Mouse (Mus musculus) heart, embryonic 10.5 days (tissue): ENCODE data around the gene Prmt6. TPM values are rescaled to one million over a fixed set of nuclear protein-coding genes. Genes with fewer than 3 reads are reported as not detected.
A peak's percentile ranks its signal among the peaks of the same experiment; 100 is the strongest.

Experiments
- DNase-seq: peaks from one replicate; pipeline ENCODE4 v3.0.0-alpha.2; 2017; ENCODE audit warnings: low spot score
- H3K27ac ChIP-seq: fragments of 300-500 bp; sonication (generic); 2 replicates; pipeline ENCODE4 v1.5.1; 2016; ENCODE audit warnings: mild to moderate bottlenecking
- H3K27me3 ChIP-seq: fragments of 300-500 bp; sonication (generic); 2 replicates; pipeline ENCODE4 v1.6.1; 2016; ENCODE audit warnings: mild to moderate bottlenecking; ENCODE audit not compliant: poor library complexity, insufficient read depth, severe bottlenecking
- H3K36me3 ChIP-seq: fragments of 300-500 bp; sonication (generic); 2 replicates; pipeline ENCODE4 v1.6.1; 2016; ENCODE audit warnings: mild to moderate bottlenecking, moderate library complexity
- H3K4me1 ChIP-seq: fragments of 300-500 bp; sonication (generic); 2 replicates; pipeline ENCODE4 v1.6.1; 2016; ENCODE audit warnings: mild to moderate bottlenecking
- H3K4me3 ChIP-seq: fragments of 300-500 bp; sonication (generic); 2 replicates; pipeline ENCODE4 v1.5.1; 2016; ENCODE audit warnings: mild to moderate bottlenecking, moderate library complexity
- H3K9me3 ChIP-seq: fragments of 300-500 bp; sonication (generic); 2 replicates; pipeline ENCODE4 v1.6.1; 2016; ENCODE audit warnings: mild to moderate bottlenecking, moderate library complexity
- WGBS: fragments of 180-500 bp; shearing (Covaris S2); methylation state at CpG from one replicate; pipeline ENCODE4 v1.1.7; 2016; 5-methylcytosine and 5-hydroxymethylcytosine counted together
- polyA plus RNA-seq: library from polyadenylated mRNA; unstranded; fragments of >200 nt; fragmentation: Nextera tagmentation; extraction: Ambion mirVana; gene quantifications from 2 replicates; pipeline ENCODE4 v1.2.1, GENCODE M21; 2016

Prmt6 gene
- 21.3 and 24.5 TPM in 2 replicates for polyA plus RNA-seq

- WGBS, result 19% methylated on average over 38 of the region's 38 CpGs
- Histone ChIP-seq H3K4me1 (peaks cover 8% of the 10 kb centered on the region; the same call in 1 of the 2 replicates), H3K4me3 (peak within 1 kb of the TSS; percentile 95), H3K27ac (peak within 1 kb of the TSS; percentile 98), H3K36me3 (peaks cover 17% of the 10 kb centered on the region), H3K27me3 (no peaks in the 10 kb centered on the region), H3K9me3 (no peaks in the 10 kb centered on the region)
- DNase-seq, result peak; percentile 94
These were observed at the start of gene Prmt6 for GRCm38 (mm10) chr3:110250839-110251700. Gene Prmt6 (minus strand): TSS chr3:110250998.

- DNase-seq, result no peak
- Histone ChIP-seq H3K27ac (no peak overlapping the region), H3K4me1 (no peaks in the 10 kb centered on the region), H3K4me3 (no peak overlapping the region), H3K27me3 (no peaks in the 10 kb centered on the region), H3K36me3 (no peaks in the 10 kb centered on the region), H3K9me3 (no peaks in the 10 kb centered on the region)
- WGBS, result 76% methylated on average over 8 of the region's 8 CpGs
These were observed 39.8 kb upstream of the Prmt6 start for GRCm38 (mm10) chr3:110290485-110291045.

- no peaks in the 10 kb centered on the region for H3K4me1 ChIP-seq
- no peak overlapping the region for H3K4me3 ChIP-seq
- 80% methylated on average over 5 of the region's 5 CpGs for WGBS
- no peaks in the 10 kb centered on the region for H3K9me3 ChIP-seq
- no peak overlapping the region for H3K27ac ChIP-seq
- H3K27me3 ChIP-seq, result no peaks in the 10 kb centered on the region
- no peak for DNase-seq
- H3K36me3 ChIP-seq, result no peaks in the 10 kb centered on the region
These were observed 31.9 kb upstream of the Prmt6 start for GRCm38 (mm10) chr3:110282651-110283050.

- Histone ChIP-seq H3K9me3 (no peaks in the 10 kb centered on the region), H3K36me3 (no peaks in the 10 kb centered on the region), H3K4me3 (no peak overlapping the region), H3K4me1 (no peaks in the 10 kb centered on the region), H3K27ac (no peak overlapping the region), H3K27me3 (no peaks in the 10 kb centered on the region)
- 63% methylated on average over 2 of the region's 2 CpGs for WGBS
- DNase-seq, result no peak
These were observed 17.0 kb upstream of the Prmt6 start for GRCm38 (mm10) chr3:110267790-110268189.

GRCm38 (mm10) chr3:110253105-110253504, 2.3 kb upstream of the Prmt6 start:
- H3K9me3 ChIP-seq, result no peaks in the 10 kb centered on the region
- H3K4me3 ChIP-seq, result no peak overlapping the region
- WGBS, result 86% methylated on average over 4 of the region's 4 CpGs
- no peaks in the 10 kb centered on the region for H3K27me3 ChIP-seq
- peaks cover 8% of the 10 kb centered on the region; the same call in 1 of the 2 replicates for H3K4me1 ChIP-seq
- DNase-seq, result no peak
- no peaks in the 10 kb centered on the region for H3K36me3 ChIP-seq
- H3K27ac ChIP-seq, result no peak overlapping the region

- Histone ChIP-seq H3K27ac (peak overlapping the region; percentile 98), H3K36me3 (peaks cover 19% of the 10 kb centered on the region), H3K27me3 (no peaks in the 10 kb centered on the region), H3K4me1 (peaks cover 8% of the 10 kb centered on the region; the same call in 1 of the 2 replicates), H3K9me3 (no peaks in the 10 kb centered on the region), H3K4me3 (peak overlapping the region; percentile 95)
- peak; percentile 88 for DNase-seq
- WGBS, result under 1% methylated on average over 89 of the region's 89 CpGs
These were observed 633 bp downstream of the Prmt6 start for GRCm38 (mm10) chr3:110249891-110250838.

- WGBS, result 63% methylated on average over 1 of the region's 1 CpGs
- H3K9me3 ChIP-seq, result no peaks in the 10 kb centered on the region
- H3K4me1 ChIP-seq, result no peaks in the 10 kb centered on the region
- no peaks in the 10 kb centered on the region for H3K27me3 ChIP-seq
- no peaks in the 10 kb centered on the region for H3K36me3 ChIP-seq
- no peak overlapping the region for H3K4me3 ChIP-seq
- no peak overlapping the region for H3K27ac ChIP-seq
- no peak for DNase-seq
These were observed 13.9 kb downstream of the Prmt6 start for GRCm38 (mm10) chr3:110236819-110237463.

Other genes starting within 250 kb of the Prmt6 start
- gene Ntng1, start 107.0 kb downstream of the Prmt6 start, polyA plus RNA-seq, result 0.43 and 1.9 TPM in 2 replicates